Mouse (Mus musculus) thymus, postnatal 0 days (tissue): ENCODE data around the gene Nxpe3. TPM values are rescaled to one million over a fixed set of nuclear protein-coding genes. Genes with fewer than 3 reads are reported as not detected.

Experiments
- DNase-seq: peaks from one replicate; pipeline ENCODE4 v3.0.0-alpha.2; 2015; ENCODE audit warnings: low spot score
- polyA plus RNA-seq: library from polyadenylated mRNA; unstranded; fragments of >200 nt; fragmentation: Nextera tagmentation; extraction: Ambion mirVana; gene quantifications from 2 replicates; pipeline ENCODE4 v1.2.1, GENCODE M21; 2015

The Nxpe3 gene
- polyA plus RNA-seq: 1.8 and 2.2 TPM in 2 replicates

DNA sequence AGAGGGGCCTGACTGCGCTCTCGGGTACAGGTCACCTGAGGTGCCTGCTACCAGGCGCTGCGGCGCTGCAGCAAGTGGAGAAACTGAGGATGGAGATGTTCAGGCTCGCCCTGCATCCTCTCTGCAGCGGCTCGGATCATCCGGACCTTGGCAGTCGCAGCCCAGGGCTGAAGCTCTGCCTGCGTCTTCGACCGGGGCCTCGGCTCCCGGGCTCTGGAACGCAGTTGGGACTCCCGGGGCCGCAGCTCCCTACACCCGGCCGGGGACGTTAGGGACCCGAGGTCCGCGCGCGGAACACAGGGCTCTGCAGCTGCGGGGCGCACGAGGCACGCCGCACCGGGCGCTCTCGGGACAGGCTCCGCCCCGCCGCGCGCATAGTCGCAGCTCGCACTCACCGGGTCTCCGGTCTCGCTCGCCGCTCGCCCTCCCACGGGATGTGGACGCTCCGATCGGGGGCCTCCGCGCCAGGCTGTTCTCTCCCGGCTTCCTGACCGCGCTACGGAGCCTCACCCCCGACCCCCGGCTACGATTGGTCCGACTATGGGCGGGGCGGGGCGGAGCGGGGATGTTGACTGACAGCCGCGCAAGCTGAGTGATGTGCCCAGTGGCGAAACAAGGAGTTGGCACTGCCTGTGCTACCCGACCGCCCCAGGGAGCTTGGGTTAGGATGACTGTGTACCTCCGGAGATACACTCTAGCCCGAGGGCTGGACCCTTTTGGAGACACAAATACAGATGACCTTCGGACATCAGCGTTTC, at the start of gene Nxpe3:
TSS of gene Nxpe3 (minus strand) at position 393 of the 758 bp plus-strand sequence.
- peak; percentile 86 for DNase-seq

DNA sequence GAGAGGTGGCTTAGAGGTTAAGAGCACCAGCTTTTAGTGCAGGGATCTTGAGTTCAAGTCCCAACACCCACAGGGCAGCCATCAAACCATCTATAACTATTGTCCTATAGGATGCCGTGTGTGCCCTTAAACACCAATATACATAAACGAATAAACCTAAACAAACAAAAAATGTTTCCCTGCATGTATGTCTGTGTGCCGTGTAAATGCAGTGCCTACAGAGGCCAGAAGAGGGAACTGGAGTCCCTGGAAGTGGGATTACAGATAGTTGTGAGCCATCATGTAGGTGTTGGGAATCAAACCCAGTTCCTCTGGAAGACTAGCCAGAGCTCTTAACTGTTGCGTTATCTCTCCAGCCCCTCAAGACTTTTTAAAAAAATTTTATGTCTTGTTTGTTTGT, 45.7 kb upstream of the Nxpe3 start:
- DNase-seq: no peak

DNA sequence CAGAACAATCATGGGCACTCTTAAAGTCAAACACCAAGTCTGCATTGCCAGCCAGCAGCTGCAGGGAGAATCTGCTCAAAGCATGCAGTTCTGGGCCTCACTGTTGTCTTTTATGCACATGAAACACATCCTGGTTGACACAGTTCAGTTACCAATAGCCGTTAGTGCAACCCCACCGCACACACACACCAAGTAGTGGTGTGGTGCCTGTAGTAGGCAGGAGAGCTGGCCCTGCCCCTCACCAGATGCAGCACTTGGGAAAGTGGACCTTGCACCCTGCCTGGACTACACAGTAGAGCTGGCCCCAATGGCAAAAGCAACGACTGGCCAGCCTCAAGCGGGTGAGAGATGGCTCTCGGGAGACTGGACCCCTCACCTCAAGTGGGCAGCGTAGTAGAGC, 44.6 kb upstream of the Nxpe3 start:
- peak; percentile 65 for DNase-seq

DNA sequence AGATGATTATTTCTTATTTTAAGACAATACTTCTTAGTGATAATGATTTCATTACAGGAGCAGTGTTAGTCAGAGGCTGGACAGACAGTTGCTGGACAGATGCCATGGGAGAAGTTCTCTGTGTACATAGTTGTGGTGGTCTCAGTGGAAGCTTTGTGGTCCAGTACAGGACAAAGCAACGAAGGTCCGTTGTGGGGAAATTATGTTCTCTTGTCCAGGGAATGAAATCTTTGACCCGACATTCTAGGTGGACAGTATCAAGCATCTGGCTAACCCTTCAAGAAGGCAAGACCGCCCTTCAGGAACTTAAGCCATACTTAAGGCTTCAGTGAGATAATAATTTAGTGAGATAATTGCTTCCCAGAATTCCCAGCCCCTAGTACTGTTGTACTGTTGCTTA, 43.7 kb upstream of the Nxpe3 start:
- DNase-seq: no peak

DNA sequence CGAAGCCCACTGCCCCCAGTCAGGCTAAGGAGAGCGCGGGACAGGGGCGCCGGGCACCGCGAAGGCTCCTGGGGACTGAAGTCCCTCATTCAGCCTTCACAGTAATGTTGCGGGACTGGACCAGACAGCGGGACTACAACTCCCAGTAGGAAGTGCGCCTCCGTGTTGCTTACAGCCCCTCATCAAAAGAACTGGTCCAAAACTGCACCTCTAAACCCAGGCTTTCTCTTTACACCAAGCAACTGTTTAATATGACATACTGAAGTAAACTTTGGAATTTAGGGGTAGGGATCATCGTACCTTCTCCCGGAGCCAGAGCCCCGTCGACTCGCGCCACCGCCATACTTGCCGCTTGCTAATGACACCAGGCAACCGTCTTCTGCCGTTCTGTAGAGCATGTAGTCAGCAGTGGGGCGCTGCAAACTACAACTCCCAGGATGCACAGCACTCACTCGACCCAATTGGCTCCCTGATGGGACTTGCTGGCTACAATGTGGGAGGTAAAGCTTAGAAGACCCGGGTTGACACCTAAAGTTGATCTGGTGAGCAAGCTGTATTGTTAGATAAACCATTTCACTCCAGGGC, 39.5 kb upstream of the Nxpe3 start, which contains the start of gene Cep97:
TSS of gene Cep97 (minus strand) at position 403 of the 585 bp plus-strand sequence.
- peak; percentile 96 for DNase-seq

DNA sequence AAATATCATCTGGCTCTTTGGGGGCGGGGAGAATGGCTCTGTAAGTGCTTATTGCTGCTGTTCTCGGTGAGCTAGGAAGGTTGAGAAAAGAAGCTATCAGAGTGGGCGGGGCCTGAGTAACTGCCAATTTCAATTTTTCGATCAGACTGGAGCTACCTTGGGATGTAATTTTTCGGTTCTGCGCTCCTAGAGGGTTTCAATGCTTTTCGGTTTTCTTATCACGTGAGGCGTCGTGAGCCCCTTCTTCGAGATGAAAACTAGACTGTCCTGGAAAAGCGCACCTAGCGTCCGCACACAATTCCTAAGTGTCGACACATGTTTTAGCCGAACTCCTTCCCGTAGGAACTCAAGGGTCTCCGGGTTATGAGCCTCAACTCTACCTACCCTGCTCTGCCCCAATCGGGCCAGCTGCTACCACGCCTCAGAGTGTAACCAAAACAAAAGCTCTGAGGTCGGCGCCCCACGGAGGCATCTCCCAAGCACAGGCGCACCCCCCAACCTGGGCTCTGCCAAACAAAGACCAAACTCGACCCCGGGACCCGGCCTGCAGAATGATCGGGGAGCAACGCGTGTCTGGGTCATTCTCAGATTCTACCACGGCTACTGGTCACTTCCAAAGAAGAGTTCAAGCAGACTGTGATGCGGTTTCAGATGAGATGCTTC, 38.7 kb upstream of the Nxpe3 start:
- DNase-seq: peak; percentile 67

DNA sequence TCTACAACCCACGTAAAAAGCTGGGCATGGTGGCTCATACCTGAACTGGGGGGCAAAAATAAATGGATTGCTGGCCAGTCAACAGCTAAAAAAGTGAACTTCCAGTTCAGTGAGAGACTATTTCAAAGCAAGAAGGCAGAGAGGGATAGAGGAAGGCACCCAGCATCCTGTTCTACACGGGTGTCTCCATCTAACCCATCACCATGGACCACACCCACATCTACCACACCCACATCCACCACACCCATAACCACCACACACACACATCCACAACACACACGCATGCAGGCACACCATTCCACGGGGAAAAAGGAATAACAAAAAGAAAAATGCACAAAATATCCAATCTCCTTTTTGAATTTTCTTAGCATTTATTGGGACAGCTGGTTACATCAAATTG, 28.9 kb upstream of the Nxpe3 start:
- no peak for DNase-seq

DNA sequence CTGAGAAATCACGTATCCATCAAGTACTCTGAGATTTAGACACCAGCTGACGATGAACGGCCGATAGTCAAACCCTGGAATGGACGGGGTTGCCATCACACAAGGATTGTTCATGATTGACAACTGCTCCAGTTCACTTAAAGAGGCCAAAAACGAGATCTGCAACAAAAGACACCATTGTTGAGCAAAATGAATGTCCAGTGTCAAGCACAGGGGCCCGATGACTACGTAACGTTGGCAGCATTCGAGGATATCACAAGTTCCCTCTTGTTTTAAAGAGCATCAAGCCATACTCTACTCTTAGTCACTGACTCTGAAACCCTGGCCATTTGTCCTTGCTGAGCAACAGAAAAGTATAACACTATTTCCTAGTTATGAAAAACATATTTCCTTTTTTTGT, 27.0 kb upstream of the Nxpe3 start:
- DNase-seq: no peak

DNA sequence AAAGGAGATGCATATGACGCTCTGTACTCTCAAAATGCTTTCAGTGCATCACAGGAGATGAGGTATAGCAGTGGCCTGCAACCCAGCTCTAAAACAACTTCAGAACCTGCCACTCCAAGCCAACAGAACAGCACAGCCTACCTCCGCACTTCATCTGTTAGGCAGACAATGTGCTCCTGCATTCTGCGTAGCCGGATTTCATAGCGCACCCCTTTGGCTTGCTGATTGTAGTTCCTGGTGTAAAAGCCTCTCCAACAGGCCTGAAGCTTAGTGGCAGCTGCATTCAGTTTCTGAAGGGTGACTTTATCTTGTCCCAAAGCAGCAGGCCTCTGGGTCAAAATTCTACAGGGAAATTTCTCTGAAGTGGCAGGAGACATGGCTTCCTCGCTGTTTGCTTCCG, 19.6 kb upstream of the Nxpe3 start:
- DNase-seq: no peak

DNA sequence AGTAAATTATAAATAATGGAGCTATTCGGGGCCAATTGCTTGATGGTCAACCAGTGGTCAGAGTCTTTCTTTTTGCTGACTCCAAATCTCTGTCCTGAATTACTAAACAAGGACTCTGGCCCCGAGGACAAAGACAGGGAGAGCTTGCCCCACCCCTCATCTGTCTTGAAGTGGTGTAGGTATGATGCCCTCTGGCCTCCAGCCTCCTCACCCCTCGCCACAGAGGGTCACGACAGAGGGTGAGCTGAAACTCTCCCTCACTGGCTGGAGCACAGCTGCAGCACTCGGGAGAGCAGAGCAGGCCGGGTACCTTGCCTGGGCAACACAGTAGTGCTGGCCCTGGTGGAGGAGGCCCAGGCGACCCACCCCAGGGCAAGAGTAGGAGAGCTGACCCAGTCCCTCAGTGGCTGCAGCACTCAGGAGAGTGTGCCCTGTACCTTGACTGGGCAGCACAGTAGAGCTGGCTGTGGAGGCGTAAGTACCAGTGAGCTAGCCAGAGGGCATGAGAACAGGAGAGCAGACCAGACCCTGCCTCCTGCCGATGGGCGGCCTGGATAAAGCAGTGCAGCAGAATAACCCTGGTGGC, 15.2 kb upstream of the Nxpe3 start:
- DNase-seq: no peak

DNA sequence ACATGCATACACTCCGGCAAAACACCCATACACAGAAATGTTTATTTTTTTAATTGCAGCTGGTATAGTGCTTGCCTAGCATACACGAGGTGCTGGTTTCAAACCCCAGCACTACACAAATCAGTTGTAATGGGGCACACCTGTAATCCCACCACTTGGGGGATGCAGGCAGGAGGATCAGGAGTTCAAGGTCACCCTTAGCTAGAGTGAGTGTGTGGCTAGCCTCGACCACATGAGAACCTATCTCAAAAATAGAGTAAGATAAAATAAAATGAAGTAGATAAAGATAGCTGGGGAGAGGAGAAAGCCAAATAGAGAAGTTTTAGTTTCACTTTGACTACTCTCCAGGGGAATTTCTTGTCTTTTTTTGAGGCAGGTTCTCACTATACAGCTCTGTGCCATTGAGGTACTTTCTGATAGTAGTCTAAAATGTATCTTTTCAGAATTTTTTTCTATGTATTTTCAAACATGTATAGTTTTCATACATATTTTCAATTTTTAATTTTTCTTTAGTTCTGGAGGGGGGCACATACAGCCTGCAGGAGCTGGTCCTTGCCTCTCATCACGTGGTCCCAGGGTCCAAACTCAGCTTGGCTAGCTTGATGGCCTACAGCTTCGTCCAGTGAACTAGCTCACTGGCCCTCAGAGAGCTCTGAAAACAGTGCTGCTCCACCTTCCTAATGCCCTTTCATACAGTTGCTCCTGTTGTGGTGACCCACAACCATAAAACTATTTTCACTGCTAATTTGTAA, 12.0 kb upstream of the Nxpe3 start:
- no peak for DNase-seq

DNA sequence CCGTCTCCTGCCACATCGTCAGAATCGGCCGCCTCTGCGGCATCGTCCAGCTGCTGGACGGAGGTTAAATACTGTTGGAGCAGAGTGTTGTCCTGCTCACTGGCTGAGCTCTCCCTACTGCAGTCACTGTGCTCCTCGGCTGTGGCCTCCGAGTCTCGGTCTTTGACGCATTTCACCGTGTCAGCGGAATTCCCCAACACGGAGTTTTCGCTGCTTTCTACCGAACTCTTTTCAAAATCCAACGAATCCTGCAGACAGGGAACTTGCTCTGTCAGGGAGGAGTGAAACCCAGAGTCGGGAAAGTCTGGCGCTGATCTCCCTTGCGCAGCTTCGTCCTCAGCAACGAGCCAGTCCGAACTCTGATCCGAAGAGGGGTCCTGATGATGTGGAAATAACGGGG, 10.3 kb upstream of the Nxpe3 start:
- no peak for DNase-seq

DNA sequence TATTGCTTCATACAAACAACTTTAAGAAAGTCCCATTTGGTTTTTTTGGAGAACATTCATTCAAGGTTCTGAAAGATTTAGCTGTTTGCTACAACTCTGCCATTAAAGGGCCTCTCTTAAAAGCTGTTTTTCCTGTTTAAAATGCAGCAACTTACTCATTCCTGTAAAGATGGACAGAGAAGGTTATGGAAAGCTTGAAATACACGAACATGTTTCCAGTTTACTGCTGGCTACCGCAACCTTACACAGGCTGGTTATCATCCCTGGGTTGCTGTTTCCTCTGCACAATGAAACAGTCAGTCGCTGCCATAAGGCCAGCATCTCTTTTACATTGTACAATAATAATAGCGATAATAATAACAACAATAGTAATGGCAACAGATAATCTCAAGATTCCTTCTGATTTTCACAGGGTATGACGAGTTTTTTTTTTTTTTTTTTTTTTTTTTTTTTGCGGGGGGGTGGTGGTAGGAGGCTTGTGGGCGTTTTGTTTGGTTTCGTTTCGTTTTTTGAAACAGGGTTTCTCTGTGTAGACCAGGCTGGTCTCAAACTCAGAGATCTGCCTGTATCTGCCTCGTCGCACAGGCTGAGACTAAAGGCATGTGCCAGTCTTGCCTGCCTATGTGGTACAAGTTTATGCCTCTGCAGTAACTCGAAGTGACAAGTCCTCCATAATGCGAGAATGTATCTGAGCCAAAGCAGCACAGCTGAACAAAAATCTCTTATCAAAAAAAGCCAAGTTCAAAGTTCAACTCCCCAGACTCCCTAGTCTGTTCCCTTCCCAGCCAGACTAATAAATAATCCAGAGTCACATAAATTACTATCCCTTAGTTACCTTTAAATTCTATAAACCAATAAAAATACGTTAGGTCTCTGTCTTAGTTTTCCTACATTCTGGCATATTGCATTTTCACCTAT, 7.0 kb upstream of the Nxpe3 start:
- DNase-seq: no peak

DNA sequence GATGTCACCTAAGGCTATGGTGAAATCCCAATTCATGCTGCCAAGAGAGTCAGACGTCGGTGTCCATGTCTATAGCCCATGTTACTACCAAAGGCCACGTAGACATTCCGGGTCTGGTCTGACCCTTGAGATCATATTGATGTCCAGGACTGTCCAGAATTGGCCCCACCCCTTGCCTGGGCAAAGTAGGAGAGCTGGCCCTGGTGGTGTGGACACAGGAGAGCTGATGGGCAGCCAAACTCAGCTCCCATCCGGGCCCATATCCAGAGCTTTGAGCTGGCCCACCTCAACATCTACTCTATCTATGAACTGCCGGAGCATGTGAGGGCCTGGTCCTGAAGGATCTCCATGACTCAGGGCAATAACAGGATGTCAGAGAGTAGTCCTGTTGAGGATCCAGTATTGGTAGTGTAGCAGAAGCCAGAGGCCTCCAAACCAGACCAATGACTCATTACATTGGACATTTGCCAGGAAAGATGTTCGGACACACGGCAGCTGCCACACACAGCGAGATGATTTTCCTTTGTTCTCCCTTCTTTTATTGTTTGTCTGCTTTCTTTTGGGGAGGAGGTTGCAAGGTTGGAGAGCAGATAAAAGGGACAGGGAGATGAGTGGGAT, 3.4 kb upstream of the Nxpe3 start:
- DNase-seq: no peak

DNA sequence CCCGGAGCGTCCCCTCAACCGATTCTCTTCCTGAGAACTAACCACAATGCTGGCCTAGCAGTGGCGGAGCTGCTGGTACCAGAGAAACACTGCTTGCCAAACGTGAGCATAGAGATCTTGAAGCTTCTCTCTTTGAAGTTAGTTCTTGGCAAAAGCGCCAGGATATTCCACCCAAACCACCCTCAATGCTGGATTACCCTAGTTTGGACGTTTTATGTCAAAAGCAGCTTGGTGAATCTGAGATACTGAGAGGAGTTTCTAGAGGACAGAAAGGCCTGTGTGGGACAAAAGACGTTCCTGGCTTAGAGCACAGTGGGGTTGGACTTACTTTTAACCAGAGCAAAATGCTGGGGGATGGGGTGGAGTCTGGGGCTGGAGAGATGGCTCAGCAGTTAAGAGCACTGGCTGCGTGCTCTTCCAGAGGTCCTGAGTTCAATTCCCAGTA, 588 bp upstream of the Nxpe3 start:
- no peak for DNase-seq

DNA sequence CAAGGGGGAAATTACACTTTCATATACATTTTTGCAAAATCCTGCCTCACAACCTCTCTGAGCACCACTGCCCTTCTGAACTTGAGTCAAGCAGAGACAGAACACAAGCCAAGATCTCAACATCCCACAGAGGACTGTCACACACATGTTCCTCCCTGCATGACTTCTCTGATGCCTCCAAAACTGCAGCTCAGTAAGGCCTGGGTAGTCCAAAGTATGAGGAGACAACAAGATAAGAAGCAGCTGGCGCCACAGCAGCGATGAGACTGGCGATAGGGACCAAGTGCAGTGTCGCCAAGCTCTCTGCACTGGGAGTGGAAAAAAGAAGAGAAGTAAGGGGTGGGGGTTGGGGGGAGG, 571 bp downstream of the Nxpe3 start:
- DNase-seq: peak; percentile 34

DNA sequence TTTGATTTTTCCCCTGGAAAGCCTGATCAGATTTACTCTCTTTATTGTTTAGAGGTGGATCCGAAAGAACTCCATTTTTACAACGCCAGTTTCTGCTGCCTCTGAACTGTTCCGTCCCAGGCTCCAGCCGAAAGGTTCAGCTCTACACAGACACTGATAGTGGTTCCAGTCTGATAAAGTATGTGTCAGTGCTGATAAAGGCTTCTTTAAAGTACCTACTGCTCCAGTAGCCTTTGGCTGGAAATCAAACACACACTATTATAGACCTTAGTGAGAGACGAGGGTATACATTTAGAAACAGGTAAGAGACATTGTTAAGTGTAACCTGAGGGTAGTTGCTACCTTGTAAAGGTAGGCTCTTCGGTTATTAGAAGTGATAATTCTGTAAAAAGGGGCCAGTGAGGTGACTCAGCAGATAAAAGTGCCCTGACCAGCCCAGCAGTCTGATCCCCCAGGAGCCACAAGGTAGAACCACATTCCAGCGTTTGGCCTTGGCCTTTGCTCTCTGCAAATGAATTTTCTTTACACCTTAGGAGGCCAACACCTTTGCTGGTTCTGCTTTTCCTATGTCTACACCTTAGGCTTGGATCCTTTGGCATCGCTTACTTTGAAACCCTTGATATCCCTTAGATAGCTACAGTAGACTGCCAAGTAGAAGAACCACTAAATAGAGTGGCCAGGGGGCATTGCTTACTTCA, 1.5 kb downstream of the Nxpe3 start:
- DNase-seq: no peak

DNA sequence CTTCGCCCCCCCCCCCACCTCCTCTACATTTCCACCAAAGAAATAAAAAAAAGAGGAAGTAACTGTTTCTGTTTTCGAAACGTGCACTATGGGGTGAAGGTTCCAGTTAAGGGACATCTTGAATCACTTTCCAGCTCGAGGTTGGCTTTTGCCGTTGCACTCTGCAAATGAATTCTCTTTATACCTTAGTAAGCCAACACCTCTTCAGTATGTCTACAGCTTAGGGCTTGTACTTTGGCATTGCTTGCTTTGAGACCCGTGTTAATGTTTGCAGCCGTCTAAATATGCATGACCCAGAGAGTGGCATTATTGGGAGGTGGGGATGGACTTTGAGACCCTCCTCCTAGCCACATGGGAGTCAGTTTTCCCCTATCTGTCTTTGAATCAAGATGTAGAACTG, 2.6 kb downstream of the Nxpe3 start:
- peak; percentile 14 for DNase-seq

DNA sequence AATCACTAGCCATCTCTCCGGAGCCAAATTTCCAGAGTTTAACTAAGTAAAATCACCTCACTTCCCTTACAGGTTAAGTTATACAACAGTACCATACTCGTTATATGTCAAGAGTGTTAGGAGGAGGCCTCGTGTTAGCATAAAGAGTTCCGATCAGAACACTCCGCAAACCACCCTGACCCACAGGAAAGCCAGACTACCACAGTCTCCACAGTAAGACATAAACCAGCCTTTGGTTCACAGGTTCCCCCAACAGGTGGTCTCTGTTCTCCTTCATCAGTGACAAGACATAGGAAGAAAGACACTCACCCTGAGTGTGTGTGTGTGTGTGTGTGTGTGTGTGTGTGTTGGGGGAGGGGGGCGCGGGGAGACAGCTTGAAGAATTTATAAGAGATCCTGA, 3.7 kb downstream of the Nxpe3 start:
- peak; percentile 30 for DNase-seq
